Mouse (Mus musculus) urinary bladder, postnatal 36 days (tissue): Measurements from ENCODE around the gene Cd55b.

Experiments used
- DNase-seq, 2 experiments: peaks; one replicate each; pipeline ENCODE4 v3.0.0; 2022; ENCODE audit warnings: low spot score in 2 of 2, mixed read lengths in 1 of 2

The Cd55b gene

DNA sequence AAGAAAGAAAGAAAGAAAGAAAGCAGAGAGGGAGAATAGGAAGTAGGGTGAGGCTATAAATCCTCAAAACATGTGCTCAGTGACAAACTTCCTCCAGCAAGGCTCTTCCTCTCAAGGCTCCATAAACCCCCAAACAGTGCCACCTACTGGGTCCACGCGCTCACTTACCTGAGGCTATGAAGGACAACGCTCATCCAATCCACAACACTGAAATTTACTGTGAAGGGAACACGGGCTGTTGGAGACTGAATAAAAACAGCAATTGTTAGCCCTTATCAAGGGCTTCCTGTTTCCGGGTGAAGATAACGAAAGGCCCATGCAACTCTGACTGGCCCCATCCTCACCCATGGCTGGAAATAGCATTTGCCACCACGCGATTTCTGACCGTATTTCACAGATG is 80.4 kb downstream of the Cd55b start:
- no peak for DNase-seq
